Mouse (Mus musculus) CD4-positive helper T cell, adult 2 months (primary cell): ENCODE data around the gene Nnat.

Experiments
- DNase-seq: peaks from one replicate; pipeline ENCODE4 v3.0.0-alpha.2; 2012; ENCODE audit warnings: low read depth, missing footprints, low spot score

Gene Nnat

DNA sequence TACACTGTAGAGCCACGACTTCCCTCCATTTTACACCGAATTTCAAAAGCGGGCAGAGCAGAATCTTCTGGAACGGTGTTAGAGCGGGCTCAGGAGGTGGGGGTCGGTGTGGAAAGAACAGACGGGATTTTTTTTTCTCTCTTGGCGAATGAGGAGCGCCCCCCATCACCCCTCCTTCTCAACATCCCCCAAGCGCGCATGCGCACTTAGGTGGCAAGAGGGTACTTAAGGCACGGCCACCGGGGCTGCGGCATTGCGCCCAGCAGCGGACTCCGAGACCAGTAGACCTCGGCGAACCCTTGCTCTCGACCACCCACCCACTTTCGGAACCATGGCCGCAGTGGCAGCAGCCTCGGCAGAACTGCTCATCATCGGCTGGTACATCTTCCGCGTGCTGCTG, at the start of gene Nnat:
Gene Nnat (plus strand): TSS at position 221 of the 400 bp plus-strand sequence.
- no peak for DNase-seq

DNA sequence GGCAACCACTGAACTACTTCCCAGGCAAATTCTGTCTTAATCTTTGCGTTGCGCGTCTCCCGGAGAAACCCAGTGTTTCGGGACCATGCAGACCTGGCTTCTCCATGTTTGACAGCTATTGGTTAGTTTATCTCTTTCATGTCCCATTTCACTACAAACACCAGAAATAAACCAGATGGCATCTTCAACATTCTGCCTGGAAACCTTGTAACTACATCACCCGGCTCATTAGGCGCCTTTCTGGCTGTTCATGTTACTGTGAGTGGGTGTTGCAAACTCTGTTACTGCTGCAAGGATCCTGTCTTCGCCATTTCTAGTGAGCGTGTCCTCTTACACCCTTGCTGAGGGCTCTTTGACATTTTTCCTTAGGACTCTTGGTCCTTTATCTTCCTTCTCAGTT, 47.0 kb upstream of the Nnat start:
- DNase-seq, result no peak

DNA sequence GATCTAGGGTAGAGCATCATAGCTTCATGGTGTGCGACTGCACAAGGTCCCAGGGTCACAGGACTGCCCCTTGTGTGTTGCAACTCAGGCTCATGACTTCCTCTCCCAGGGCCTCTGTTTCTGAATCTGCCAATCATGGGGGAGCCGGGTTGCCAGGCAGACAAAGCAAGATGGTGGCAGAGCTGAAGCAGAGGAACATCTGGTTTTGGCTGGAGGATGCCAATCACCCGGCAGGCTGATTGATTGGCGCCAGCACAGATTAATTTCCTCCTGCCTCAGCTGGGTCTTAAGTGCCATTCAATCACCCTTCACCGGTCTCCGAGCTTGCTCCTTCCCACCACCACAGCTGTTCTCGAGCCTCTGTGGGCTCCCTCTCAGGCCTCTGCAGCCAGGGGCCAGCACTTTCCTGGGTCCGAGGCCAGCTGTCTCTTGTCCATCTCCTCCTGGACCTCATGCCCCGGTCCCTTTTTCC, 46.1 kb upstream of the Nnat start:
- no peak for DNase-seq

DNA sequence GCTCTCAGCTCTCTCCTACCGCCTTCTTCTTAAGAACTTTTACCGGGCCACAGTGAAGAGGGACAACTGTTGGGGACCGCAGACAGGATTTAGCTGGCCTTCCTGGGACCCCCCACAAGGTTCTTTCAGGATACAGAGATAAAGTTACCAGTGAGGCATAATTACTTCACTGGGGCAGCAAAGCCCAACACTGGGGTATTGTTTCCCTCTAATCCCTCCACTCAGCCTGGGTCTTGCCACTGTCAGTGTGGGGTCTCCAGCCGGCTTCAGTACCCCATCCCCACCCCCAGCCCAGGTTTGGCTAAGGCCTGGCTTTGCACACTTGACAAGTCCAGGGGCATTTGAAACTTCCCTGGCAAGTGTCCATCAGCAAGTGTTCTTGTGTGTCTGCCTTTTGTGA, 45.5 kb upstream of the Nnat start:
- no peak for DNase-seq

DNA sequence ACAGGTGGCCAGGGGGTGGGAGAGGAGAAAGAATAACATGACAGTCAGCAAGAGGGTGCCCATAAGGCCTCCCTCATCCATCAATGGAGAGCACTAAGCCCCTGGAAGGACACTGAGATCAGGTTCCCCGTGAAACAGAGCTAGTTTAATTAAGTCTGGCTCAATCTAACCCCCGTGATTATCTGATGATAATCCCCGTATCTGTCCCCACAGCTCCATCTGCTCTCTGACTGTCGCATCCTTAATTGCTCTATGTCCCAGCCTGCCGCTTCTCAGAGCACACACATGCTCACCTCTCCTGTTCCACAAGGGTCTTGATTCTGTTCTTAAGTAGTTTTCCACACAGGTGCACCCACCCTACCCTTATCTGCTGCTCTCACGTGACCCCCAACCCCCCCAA, 42.4 kb upstream of the Nnat start:
- DNase-seq, result no peak

DNA sequence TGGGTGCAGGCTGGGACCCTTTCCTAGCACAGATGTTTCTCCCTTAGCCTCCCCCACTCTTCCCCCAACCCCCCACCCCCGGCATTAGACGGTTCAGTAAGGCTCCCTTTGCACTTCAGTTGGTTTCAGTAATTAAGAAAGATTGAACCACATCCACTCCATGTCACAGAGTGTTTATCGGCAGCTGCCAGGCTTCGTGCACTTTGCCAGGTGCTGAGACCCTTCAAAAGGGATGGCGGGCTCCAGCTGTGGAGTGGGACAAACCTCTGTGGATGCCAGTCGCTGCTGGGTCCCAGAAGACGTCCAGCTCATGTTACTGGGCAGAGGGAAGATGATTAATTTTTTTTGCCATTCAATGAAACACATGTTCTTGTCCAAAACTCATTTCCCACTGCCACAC, 41.4 kb upstream of the Nnat start:
- DNase-seq, result no peak

DNA sequence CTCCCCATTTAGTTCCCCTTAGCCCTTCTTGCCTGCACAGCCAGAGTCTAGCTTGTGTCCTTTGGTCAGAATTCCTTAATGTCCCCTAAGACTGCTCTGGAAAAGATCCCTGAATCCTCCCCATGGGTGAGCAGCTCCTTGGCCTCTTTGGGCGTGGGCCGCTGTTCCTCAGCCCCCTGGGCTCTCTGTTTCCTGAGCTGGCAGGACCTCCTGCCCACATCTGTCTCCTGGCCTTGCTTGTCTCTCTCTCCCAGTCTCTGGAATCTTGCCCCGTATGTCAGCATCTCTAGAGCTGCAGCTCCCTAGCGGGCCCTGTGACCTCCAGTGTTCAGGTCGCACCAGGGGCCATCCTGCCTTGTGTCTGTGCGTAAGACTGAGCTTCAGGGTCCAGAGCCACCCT, 40.4 kb upstream of the Nnat start:
- DNase-seq, result no peak

DNA sequence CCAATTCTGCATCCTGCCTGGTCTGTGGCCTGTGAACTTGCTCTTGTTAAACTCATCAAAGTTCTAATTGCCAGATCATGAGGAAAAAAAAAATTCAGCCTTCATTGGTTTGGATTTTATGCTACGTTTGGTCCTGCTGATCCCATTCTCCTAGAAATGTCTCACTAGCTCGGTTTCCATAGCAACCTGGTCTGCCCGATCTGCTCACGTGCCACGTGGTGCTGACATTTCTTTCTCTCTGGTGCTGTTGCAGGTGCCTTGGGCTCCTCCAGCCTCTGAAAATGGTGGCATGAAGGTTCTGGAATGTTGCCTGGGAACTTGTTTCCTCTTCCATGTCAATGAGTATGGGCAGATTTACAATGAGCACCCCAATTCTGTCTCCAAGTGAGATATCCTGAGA, 39.4 kb upstream of the Nnat start:
- DNase-seq, result no peak

DNA sequence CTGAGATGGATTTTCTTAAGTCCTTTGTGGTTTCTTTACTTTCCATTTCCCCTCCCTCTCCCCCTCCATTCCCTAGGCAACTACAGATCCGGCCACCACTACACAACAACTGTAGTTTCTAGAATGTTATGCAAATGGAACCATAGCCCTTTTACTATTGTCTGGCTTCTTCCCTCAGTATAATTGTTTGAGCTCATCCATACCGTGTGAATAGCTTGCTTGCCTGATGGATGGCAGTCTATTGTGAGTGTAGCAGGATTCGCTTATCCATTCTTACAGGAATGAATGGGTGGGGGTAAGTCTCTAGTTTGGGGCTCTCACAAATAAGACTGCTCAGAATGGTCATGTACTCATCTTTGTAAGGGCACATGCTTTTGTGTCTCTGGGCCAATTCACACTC, 37.3 kb upstream of the Nnat start:
- no peak for DNase-seq

DNA sequence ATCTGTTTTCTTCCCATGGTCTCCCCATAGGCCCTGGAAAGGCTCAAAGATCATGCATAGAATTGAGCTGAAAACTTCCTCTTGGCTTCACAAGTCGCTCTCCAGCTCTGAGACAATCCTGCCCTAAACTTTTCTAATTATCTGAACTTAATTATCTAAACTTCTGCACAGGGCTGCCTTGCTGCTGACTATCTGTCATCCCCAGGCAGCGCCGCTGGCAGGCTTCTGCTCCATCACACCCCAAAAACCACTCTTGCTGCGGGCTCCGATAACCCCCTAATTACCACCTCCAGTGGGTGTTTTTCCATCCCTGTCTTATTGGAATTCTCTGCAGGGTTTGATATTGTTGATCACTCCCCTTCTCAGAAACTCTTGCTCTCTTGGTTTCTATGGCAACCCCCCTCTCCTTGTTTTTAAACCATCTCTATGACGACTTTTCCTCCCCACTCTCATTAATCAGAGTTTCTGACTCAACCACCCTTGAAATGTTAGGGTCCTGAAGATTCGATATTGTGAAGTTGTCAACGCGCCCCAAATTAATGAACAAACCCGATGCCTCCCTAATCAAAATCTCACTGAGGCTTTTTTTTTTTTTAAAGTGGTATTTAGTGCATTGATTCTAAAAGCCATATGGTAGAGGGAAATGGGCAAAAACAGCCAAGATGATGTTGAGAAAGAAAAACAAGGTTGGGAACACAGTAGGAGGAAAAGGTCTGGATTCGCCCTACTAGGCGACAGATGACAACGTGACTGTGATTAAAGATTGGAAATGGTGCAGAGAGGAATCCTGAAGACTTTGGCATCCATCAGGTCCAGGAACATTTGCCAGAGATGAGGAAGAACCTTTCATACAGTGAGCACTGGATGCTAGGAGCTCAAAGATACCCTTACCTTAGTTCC, 29.6 kb upstream of the Nnat start:
- DNase-seq, result no peak

DNA sequence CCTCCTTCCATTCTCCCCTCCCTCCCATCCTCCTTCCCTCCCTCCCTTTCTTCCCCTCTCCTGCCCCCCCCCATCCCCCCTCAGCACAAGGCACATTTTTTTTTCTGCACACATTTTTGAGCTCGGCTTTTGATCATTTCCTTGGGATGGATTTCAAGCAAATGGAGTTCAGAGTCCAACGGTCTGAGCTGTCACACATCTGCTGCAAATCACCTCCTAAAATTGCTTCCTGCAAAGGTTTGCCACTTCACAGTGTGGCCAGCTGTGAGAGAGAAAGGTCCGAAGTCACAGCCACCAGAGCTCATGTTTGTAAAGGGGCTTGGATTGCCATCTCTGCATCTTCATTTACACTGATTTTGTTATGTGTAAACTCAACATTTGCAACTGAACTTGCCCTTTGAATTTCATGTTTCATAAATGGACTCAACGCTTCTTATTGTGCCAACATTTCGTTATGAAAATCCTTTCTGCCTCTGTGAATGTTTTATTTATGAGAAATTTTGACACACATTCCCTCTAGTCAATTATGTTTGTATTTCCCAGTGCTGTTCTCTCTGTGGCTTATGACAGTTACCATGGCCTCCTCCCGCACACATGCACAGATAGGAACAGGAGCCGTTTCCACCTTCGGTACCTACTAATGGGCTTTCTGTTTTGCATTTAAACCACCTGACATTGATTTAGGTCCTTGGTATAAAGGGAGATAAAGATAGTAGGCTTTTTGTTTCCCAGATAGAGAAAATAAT, 28.0 kb upstream of the Nnat start:
- DNase-seq, result no peak

DNA sequence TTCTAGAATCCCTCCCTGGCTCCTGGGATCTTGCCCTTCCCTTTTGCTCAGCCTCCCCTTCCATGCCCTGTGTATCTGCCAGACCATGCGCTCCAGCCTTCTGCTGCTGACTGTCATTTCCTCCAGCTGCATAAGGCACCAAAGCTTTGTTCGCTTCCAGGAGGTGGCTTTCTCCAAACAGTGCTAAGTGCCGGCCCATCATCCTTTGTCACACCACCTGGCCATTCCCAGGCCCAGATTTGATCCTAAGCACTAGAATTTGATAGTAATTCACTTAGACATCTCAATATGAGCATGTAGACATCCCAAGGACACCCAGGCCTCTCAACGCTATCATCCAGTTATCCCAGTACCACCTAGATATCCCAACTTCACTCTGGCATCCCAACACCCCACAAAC, 25.7 kb upstream of the Nnat start:
- no peak for DNase-seq

DNA sequence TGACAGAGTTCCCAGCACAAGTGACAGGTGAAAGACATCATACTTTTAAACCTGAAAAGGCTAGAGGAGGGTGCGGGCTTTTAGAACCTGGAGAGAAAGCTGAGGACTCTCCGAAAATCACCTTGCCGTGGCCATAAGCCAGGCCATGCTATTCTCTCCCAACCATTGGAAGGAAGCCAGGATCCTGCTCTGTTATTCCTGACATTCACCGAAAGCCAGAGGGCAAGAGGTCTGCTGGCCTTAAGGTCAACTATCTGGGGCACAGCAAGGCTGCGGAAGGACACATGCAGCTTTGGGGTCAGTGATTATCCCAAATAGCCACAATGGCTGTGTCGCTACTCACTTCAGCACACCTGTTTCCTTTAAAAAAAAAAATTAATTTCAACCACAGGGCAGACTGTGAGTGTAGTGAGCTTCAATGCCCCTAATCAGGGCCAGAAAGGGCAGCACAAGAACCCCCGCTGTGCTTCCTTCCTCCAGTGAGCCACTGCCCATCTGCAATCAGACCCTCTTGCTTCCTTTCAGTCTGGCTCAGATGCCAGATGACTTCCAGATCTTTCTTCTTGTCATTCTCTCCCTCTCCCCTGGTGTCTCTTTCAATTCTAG, 23.3 kb upstream of the Nnat start:
- DNase-seq, result no peak

DNA sequence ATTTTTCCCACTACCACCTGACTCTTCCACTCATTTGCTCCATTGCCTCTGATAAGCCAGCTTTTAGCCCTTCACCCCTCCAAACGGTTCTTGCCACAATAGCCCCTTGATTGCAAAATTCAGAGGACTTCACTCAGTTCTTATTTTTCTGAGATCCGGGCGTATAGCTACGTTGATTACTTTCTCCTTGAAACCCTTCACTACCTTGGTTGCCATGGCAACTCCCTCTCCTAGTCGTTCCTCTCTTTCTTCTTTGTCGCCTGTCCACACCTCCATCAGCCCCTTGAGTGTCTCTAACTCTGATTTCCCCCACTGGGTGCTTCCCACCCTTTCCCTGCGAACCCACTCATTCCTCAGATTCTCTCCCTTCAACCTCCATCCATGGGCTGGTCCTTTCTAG, 22.8 kb upstream of the Nnat start:
- no peak for DNase-seq

DNA sequence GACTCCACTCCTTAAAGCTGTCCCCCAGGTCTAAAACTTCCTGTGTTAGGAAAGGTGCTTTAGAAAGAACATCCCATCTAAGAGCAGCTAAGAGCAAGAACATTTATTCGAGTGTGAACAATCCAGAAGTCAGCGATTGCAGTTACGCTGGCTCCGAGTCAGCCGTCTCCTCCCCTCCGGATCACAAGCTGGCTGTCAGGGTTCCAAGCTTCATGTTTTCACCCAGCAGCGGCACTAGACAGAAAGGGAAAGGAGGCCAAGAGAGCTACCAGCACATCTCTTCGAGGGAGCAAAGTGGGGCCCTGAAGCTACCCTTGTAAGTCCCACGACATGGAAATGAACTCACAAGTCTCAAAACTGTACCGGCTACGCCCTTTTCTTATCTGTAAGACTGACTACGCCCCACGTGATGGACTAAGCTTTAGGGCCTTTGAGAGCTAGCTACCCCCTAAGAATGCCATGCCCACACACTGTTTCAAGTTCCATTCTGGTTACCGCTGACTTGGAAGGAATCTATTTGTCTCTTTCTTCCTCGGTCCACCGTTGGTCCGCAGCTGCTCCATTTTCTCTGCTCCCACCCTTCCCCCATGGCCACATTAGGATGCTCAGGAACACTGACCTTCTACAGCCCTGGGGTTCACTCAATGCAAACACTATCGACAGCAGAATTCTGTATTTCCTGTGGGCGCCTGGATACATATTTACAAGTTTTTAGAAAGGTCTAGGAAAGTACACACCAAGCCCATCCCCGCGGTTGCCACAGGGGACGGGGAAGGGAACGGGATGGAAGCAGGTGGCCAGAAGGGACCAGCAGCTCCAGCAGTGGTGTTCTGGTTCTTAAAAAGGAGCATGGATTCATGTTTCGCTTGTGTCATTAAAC, 19.6 kb upstream of the Nnat start:
- no peak for DNase-seq

DNA sequence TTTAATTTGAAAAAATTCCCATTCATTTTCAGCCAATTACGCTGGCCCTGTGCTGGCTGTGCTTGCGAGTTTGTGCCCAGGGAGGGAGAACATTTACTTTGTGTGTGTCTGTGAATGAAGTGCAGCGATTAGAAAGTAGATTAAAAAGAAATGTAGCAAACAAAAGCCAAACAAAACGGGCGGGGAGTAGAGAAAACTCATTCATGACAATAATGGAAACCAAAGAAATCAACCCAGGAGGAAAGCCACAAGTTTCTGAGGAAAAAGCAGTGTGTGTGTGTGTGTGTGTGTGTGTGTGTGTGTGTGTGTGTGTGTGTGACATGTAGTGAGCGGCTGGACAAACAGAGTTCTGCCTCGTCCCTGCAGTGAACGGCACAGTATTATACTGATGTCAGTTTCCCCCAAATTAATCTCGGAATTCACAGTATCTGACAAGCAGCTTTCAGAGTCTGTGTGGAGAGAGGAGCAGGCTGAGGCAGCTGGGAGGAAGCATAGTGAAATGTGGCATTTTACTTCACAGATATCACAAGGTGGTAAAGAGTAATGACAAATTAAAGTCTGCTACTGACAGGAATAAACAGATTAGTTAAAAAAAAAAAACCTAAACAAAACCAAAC, 18.8 kb upstream of the Nnat start:
- no peak for DNase-seq

DNA sequence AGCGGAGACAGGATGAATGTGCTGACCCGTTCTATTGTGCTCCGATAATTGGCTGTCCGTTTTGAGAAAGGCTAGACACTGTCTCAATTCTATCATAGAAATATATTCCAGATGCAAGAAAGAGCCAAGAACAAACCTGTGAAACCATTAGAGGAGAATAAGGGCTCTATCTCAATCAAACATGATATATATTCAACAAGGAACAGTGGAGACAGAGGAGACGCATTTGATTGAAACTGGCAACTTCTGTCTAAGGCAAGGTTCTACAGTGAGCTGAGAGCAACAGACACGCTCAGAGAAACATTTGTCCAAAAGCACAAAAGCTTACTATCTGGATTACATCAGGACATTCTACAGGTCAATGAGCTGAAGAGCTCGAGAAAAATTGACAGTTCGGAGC, 18.2 kb upstream of the Nnat start:
- DNase-seq, result no peak

DNA sequence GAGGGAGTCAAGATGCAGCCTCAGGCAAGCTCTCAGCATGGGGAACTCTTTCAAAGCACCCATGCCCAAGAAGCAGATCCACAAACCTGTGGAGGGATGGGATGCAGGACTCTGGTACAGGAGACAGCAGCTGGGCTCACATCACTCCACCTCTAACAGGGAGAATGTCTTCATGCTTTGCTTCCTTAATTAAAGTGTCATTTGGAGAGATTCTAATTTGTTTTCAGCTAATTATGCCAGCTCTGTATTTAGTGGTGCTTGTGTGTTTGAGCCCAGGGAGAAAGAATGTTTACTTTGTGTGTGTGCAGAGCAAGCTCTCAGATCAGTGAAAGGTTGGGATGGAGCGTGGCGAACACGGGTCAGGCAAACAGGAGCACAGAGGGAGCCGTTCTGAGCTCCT, 17.5 kb upstream of the Nnat start:
- no peak for DNase-seq

DNA sequence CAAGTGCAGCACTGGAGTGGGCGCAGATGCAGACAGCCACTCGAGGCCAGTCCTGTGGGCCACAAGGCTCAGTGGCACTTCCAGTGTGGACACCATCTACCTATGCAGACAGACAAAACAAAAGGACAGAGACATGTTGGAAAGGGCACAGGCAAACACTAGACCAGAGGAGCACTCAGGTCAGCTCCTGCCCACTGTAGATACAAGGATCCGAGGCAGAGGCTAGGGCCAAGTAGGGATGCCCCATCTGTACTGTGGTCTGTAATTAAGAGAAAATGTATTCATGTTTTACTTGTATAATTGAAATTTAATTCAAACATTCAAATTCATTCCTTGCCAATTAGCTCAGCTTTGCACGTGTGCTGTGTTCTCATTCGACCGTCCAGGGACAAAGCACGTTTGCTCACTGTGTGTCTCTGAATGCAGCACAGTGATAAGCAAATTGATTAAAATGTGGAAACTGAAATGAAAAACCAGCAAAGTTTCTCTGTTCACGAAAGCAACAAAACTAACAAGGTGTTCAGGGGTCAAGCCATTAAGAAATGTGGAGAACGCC, 15.5 kb upstream of the Nnat start:
- DNase-seq, result no peak

DNA sequence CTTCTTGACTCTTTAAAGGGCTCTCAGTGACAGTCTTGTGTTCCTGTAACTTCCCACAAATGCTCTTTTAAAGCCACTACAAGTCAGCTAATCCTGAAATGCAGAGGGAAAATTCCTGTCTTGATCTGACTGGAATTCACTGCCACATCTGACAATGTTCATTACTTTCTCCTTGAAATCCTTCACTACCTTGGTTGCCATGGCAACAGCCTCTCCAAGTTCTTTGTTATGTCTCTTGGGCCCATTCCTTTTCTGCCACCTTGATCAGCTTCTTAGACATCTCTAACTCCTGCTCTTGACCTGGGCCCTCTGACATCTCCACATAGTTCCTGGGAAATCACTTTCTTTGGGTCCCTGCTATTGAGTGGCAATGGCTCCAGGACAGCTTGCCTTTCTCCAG, 13.2 kb upstream of the Nnat start:
- no peak for DNase-seq

DNA sequence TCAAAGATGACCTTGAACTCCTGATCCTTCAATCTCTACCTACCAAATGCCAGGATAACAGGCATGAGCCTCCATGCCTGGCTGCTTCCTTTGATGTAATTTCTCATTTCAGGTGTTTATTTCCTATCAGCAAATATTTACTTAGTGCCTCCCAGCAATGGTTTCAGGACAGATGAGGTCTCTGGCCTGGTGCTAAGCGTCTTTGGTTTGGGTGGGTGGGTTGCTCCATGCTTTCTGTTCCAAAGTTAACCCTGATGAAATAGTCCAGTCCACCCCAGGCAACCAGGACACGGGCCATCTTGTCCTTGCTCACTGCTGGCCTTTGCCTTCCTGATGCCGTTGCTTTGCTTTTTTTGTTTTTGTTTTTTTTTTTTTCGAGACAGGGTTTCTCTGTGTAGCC, 9.6 kb upstream of the Nnat start:
- no peak for DNase-seq
